Mouse (Mus musculus) forebrain, embryonic 13.5 days (tissue): ENCODE results near the gene Fxyd2. TPM values are rescaled to one million over a fixed set of nuclear protein-coding genes. Genes with fewer than 3 reads are reported as not detected.

Source experiments
- ATAC-seq: fragments of 200-750 bp; cut with Nextera tagmentation; 2 replicates; pipeline ENCODE4 v1.8.0; 2017
- H3K27ac ChIP-seq: fragments of 300-500 bp; sonication (generic); 2 replicates; pipeline ENCODE4 v1.5.1; 2015; ENCODE audit warnings: inconsistent platforms, mild to moderate bottlenecking, moderate library complexity
- H3K27me3 ChIP-seq: fragments of 300-500 bp; sonication (generic); 2 replicates; pipeline ENCODE4 v1.6.1; 2015; ENCODE audit warnings: mild to moderate bottlenecking, inconsistent platforms
- H3K36me3 ChIP-seq: fragments of 300-500 bp; sonication (generic); 2 replicates; pipeline ENCODE4 v1.6.1; 2015; ENCODE audit warnings: mild to moderate bottlenecking, inconsistent platforms; ENCODE audit not compliant: poor library complexity, severe bottlenecking
- H3K4me1 ChIP-seq: fragments of 300-500 bp; sonication (generic); 2 replicates; pipeline ENCODE4 v1.6.1; 2015; ENCODE audit warnings: inconsistent platforms
- H3K4me2 ChIP-seq: fragments of 300-500 bp; sonication (generic); 2 replicates; pipeline ENCODE4 v1.6.1; 2015; ENCODE audit warnings: inconsistent platforms, mild to moderate bottlenecking, moderate library complexity
- H3K4me3 ChIP-seq: fragments of 300-500 bp; sonication (generic); 2 replicates; pipeline ENCODE4 v1.5.1; 2015; ENCODE audit warnings: mild to moderate bottlenecking, inconsistent platforms
- H3K9ac ChIP-seq: fragments of 300-500 bp; sonication (generic); 2 replicates; pipeline ENCODE4 v1.6.1; 2015; ENCODE audit warnings: mild to moderate bottlenecking, inconsistent platforms
- H3K9me3 ChIP-seq: fragments of 300-500 bp; sonication (generic); replicated peaks from 2 replicates; pipeline ENCODE4 v1.6.1; 2016; ENCODE audit warnings: inconsistent platforms
- WGBS: fragments of 180-500 bp; shearing (Covaris S2); methylation state at CpG from one replicate; pipeline ENCODE4 v1.1.7; 2015; 5-methylcytosine and 5-hydroxymethylcytosine counted together
- polyA plus RNA-seq: library from polyadenylated mRNA; unstranded; fragments of >200 nt; fragmentation: Nextera tagmentation; extraction: Ambion mirVana; gene quantifications from 2 replicates; pipeline ENCODE4 v1.2.1, GENCODE M21; 2015

Gene Fxyd2
- polyA plus RNA-seq: 3.0 and 5.6 TPM in 2 replicates

DNA sequence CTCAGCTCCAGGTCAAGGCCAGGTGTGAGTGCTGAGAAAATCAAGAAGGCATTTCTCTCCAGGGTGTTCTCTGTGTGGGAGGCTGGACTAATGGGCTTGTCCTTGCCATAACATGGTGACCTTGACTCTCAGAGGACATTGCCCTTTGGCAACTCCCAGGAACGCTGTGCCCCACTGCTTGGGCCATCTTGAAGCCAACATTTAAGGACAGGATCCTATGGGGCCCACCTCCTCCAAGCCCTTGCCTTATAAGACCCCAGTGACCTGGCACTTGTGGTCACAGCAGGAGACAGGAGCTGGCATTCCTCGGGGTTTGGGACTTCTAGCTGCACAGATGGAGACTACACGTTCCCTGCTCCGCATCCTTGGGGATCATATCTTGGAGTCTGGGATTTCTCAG is at the start of gene Fxyd2:
TSS of gene Fxyd2 (plus strand) at position 236 of the 400 bp plus-strand sequence.
- H3K4me2 ChIP-seq: no peak within 1 kb of the TSS
- 81% methylated on average over 4 of the region's 4 CpGs for WGBS
- ATAC-seq: no peak
- no peak within 1 kb of the TSS for H3K27ac ChIP-seq
- H3K4me1 ChIP-seq: no peaks in the 10 kb centered on the region
- H3K9ac ChIP-seq: no peak within 1 kb of the TSS
- H3K36me3 ChIP-seq: peaks cover 21% of the 10 kb centered on the region
- H3K4me3 ChIP-seq: no peak within 1 kb of the TSS
- H3K27me3 ChIP-seq: no peaks in the 10 kb centered on the region
- no peaks in the 10 kb centered on the region for H3K9me3 ChIP-seq

DNA sequence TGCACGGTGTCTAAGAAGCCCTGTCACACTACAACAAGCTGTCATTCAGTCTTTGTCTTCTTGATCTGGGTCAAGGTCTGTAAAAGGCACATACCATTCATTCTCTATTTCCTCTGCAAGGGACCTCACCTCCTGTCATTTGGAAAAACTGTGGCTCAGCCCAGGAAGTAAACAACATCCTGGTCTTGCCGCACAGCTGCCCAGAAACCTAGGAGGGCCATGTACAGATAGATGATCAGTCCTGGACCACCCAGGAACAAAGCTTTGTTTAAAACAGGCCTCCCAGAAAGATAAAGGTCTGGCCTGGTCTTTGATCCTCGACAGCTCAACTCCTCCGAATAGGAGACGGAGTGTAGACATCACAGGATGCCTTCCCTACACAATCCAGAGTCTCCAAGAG is 49.6 kb upstream of the Fxyd2 start:
- no peak overlapping the region for H3K27ac ChIP-seq
- H3K9me3 ChIP-seq: no peaks in the 10 kb centered on the region
- no peaks in the 10 kb centered on the region for H3K27me3 ChIP-seq
- peaks cover 6% of the 10 kb centered on the region; the same call in 1 of the 2 replicates for H3K4me1 ChIP-seq
- no peaks in the 10 kb centered on the region for H3K36me3 ChIP-seq
- no peak for ATAC-seq
- no peak overlapping the region for H3K4me3 ChIP-seq
- no peak overlapping the region for H3K4me2 ChIP-seq
- H3K9ac ChIP-seq: no peak overlapping the region
- 44% methylated on average over 5 of the region's 5 CpGs for WGBS

DNA sequence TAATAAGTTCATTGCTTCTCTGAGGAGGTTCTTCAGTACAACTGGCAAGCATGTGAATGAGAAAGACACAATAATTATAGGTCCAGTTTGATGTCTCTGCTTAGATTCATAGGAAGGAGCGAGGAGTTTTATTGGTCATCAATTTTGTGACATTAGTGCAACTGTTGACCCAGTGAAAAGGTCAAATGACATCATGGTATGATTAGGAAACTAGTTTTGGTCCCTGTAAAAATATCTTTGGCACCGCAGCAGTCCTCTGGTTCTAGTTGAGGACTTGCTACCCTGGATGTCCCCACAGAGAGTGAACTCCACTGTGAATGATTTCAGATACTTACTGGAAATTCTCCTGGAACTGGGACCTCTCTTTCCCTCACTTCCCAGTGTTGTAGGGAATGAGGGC is 44.3 kb upstream of the Fxyd2 start:
- H3K27ac ChIP-seq: no peak overlapping the region
- H3K36me3 ChIP-seq: no peaks in the 10 kb centered on the region
- H3K4me1 ChIP-seq: no peaks in the 10 kb centered on the region
- H3K9ac ChIP-seq: no peak overlapping the region
- no peaks in the 10 kb centered on the region for H3K27me3 ChIP-seq
- no peak overlapping the region for H3K4me2 ChIP-seq
- 93% methylated on average over 2 of the region's 2 CpGs for WGBS
- no peak for ATAC-seq
- no peak overlapping the region for H3K4me3 ChIP-seq
- H3K9me3 ChIP-seq: no peaks in the 10 kb centered on the region

DNA sequence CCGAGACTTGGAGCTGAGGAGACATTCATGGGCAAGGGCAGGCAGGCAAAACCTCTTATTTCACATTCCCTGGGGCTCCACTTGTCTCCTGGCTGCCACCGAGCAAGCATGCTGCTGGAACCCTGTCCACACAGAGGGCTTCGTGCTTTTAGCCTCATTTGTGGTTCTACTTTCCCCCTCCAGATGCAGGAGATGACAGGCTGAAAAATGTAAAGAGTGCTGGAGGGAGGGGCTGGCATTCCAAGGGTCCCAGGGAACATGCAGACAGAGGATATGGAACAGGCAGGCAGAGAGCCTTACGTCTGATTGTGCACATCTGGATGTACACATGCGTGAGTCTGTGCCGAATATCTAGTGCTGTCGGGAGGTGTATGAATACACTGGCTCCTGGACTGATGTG is 41.1 kb upstream of the Fxyd2 start:
- WGBS: 88% methylated on average over 7 of the region's 7 CpGs
- no peaks in the 10 kb centered on the region for H3K27me3 ChIP-seq
- no peaks in the 10 kb centered on the region for H3K36me3 ChIP-seq
- H3K9ac ChIP-seq: no peak overlapping the region
- ATAC-seq: no peak
- H3K9me3 ChIP-seq: no peaks in the 10 kb centered on the region
- H3K4me1 ChIP-seq: no peaks in the 10 kb centered on the region
- no peak overlapping the region for H3K27ac ChIP-seq
- no peak overlapping the region for H3K4me3 ChIP-seq
- H3K4me2 ChIP-seq: no peak overlapping the region

DNA sequence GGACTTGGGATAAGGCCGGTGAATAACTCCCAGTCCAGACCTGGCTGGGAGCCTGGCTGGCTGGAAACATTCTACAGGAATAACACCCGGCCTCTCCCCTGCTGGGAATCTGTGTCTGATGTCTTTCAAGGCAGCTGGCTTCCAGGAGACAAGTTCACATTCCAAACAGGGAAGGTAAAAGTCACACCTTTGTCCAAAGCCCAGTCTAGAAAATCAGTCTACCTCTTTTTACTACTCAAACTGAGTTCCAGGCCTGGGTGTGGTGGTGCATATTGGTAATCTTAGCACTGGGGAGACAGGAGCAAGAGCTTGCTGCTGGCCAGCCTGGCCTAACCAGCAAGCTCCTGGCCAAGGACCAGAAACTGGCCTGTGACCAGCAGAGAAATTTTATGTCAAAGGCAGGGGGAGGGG is 37.4 kb upstream of the Fxyd2 start:
- Histone ChIP-seq H3K9ac (no peak overlapping the region; the same call in 1 of the 2 replicates), H3K36me3 (no peaks in the 10 kb centered on the region), H3K27me3 (no peaks in the 10 kb centered on the region), H3K4me2 (no peak overlapping the region), H3K4me3 (no peak overlapping the region), H3K9me3 (no peaks in the 10 kb centered on the region), H3K27ac (no peak overlapping the region), H3K4me1 (no peaks in the 10 kb centered on the region)
- ATAC-seq: no peak
- 51% methylated on average over 2 of the region's 2 CpGs for WGBS

DNA sequence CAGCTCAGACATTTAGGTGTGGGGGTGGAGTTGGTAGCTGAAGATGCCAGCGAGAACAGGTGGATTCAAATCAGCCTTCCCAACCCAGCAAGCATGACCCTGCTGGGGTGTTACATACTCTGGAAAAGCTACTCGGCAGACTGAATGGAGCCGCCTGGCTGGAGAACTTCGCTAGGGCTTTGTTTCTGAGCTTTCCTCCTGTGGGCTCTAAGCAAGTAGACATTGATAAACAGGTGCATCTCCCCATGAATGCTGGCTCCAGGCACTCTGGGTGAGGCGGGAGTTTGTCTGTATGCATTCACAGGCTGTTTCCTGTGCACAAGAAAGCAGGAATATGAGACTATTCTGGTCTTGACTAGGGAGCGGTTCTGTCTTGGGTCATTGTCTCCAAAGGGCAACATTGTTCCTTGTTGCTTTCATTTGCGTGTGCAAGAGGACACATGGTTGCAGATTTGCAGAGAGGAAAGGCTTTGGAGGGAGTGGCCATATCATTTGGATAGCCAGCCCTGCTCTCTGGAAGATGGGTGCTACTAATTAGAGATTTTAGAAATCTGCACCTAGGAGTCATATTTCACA is 35.7 kb upstream of the Fxyd2 start:
- H3K4me2 ChIP-seq: no peak overlapping the region
- 49% methylated on average over 7 of the region's 7 CpGs for WGBS
- no peaks in the 10 kb centered on the region for H3K27me3 ChIP-seq
- no peak for ATAC-seq
- no peaks in the 10 kb centered on the region for H3K4me1 ChIP-seq
- no peak overlapping the region for H3K9ac ChIP-seq
- H3K36me3 ChIP-seq: no peaks in the 10 kb centered on the region
- H3K9me3 ChIP-seq: no peaks in the 10 kb centered on the region
- no peak overlapping the region for H3K4me3 ChIP-seq
- no peak overlapping the region for H3K27ac ChIP-seq

DNA sequence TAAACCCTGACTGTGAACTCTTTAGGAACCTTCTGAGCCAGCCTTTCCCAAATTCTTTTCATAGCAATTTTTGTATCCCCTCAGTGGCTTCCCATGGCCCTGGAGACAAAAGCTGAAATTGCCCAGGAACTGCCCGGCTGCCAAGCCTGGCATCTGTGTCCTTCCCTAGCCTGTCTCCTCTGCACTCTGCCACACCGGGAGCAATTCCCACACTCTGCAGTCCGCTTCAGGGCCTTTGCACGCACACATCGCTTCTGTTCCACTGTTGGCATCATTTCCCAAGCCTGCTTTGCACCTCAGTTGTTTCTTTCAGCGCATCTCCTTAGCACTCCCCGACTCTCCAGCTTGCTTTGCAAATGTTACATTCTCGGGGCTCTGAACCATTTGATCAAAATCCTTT is 31.8 kb upstream of the Fxyd2 start:
- Histone ChIP-seq H3K27ac (no peak overlapping the region), H3K4me2 (no peak overlapping the region), H3K9ac (no peak overlapping the region), H3K9me3 (no peaks in the 10 kb centered on the region), H3K27me3 (no peaks in the 10 kb centered on the region), H3K4me3 (no peak overlapping the region), H3K4me1 (peaks cover 26% of the 10 kb centered on the region), H3K36me3 (no peaks in the 10 kb centered on the region)
- no peak for ATAC-seq
- WGBS: 85% methylated on average over 8 of the region's 8 CpGs

DNA sequence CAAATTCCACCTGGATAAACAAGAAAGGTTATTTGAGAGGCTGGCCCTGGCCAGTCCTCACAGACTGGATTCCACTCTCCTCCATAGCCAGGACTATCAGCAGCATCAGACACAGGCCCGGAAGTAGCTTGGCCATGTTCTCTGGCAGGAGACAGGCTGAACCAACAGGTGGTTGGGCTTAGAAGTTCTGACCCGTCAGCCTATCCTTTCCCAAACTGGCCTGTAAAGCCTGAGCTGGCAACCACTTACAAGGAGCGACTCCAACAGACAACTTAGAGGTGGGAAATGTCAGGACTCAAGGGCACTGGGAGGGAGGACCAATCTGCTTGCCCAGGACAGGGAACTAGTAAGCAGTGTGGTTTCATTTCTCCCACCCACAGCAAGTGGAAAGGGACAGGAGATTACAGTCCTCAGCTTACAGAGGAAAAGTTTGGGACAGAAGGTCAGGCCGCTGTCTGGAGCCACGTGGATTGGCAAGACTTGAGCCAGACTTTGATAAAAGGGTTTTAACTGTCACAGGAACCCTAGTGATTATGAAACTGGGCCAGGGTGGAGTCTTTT is 31.0 kb upstream of the Fxyd2 start:
- WGBS: 77% methylated on average over 5 of the region's 5 CpGs
- Histone ChIP-seq H3K27me3 (no peaks in the 10 kb centered on the region), H3K4me2 (no peak overlapping the region), H3K9me3 (no peaks in the 10 kb centered on the region), H3K4me1 (peaks cover 33% of the 10 kb centered on the region), H3K36me3 (no peaks in the 10 kb centered on the region), H3K27ac (no peak overlapping the region), H3K9ac (no peak overlapping the region), H3K4me3 (no peak overlapping the region)
- no peak for ATAC-seq

DNA sequence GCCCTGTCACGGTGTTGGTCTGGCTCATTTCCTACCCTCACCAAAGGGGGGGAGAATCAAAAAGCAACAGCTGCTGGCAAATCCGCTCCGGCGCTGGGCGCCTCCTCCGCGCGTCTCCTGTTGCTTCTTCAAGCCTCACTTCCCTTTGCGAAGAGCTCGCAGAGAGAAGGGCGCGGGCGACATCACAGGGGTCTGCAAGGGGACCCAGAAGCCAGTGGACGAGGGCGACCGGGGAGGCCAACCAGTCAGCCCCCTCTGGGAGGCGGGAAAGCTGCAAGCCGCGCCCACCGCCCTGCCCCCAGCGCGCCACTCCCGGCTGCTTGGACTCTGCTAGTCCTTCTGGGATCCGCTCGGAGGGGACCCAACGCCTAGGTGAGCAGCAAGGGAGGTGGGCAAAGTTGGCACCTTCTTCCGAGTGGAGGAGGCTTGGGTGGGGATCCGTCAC is 29.3 kb upstream of the Fxyd2 start, which contains the start of gene Fxyd6:
TSS of gene Fxyd6 (plus strand) at position 69 of the 445 bp plus-strand sequence.
- H3K27ac ChIP-seq: peak within 1 kb of the TSS; percentile 83
- H3K9me3 ChIP-seq: no peaks in the 10 kb centered on the region
- peak; percentile 82 for ATAC-seq
- peaks cover 36% of the 10 kb centered on the region for H3K4me1 ChIP-seq
- H3K4me2 ChIP-seq: peak within 1 kb of the TSS; percentile 83
- H3K36me3 ChIP-seq: peaks cover 2% of the 10 kb centered on the region; the same call in 1 of the 2 replicates
- H3K27me3 ChIP-seq: no peaks in the 10 kb centered on the region
- H3K9ac ChIP-seq: peak within 1 kb of the TSS; percentile 87
- peak within 1 kb of the TSS; percentile 78 for H3K4me3 ChIP-seq
- WGBS: under 1% methylated on average over 28 of the region's 28 CpGs

DNA sequence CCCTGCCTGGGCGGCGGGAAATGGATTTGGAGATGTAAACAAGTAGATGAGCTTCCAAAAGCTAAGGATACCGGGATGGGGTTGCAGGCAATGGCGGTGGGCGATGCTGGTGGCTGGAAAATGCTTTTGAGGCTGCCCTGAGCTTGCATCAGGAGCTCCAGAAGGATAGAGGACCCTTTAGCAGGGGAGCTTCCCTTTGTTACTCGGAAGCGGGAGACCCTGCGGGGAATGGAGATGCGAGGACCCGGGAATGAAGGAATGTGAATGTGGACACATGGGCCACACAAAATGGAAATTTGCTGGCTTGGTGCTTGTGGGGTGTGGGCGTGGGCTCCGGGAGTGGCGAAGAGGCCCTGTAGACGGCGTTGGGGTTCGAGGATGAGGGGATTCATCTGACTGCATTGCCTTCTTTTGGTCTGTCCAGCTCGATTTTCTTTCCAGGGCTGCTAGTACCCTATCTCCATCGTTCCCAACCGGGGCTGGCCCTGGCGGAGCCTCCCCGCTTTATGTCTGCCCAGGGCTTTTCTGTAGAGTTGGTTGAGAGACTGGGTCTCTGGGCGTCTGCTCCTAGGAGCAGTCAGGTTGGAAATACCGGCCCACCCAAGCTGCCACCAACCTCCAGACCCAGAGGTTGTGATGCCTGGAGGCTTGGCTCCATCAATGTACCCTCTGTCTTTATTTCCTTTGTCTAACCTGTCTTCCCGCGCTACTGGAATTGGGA is 28.7 kb upstream of the Fxyd2 start:
- Histone ChIP-seq H3K4me1 (peaks cover 36% of the 10 kb centered on the region), H3K27ac (peak overlapping the region; percentile 83), H3K27me3 (no peaks in the 10 kb centered on the region), H3K4me2 (peak overlapping the region; percentile 83), H3K4me3 (peak overlapping the region; percentile 78), H3K36me3 (peaks cover 8% of the 10 kb centered on the region; the same call in 1 of the 2 replicates), H3K9me3 (no peaks in the 10 kb centered on the region), H3K9ac (peak overlapping the region; percentile 87)
- 2% methylated on average over 25 of the region's 25 CpGs for WGBS
- ATAC-seq: peak; percentile 31

DNA sequence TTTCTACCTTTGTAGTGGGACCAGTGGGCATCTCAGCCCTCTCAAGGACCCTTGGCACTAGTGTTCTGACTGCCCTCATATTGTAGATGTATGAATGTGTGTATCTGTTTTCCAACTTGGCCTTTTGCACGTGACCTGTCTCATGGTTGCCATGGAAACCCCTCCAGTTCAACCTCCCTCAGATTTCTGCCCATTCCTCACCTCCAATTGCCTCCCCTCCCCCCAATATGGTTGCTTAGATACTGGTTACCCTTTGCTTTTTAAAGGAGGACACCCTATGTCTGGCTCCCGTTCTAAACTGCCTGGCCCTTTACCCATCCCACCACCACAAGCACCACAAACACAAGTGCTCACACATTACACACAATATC is 28.1 kb upstream of the Fxyd2 start:
- peak overlapping the region; percentile 87 for H3K9ac ChIP-seq
- ATAC-seq: peak; percentile 63
- peak overlapping the region; percentile 78 for H3K4me3 ChIP-seq
- H3K9me3 ChIP-seq: no peaks in the 10 kb centered on the region
- H3K27ac ChIP-seq: peak overlapping the region; percentile 83
- H3K4me2 ChIP-seq: peak overlapping the region; percentile 83
- WGBS: 0% methylated on average over 2 of the region's 2 CpGs
- no peaks in the 10 kb centered on the region for H3K27me3 ChIP-seq
- H3K36me3 ChIP-seq: peaks cover 10% of the 10 kb centered on the region; the same call in 1 of the 2 replicates
- peaks cover 38% of the 10 kb centered on the region for H3K4me1 ChIP-seq

DNA sequence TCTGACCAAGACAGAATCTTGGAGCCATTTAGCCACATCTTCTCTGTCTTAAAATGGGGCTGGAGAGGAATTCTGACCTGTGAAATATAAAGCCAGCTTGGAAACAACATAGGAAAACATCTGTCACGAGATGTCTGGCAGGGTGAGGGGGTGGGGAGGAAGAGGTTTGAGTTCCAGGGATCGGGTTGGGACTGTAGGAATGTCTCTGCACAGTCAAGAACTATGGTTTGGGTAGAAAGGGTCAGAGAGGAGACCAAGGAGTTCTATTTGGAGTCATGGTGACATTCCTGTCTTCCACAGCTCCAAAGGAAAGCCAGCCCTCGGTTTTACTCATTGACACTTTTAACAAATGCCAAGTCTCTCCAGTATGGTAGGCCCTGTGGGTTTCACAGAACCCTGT is 25.6 kb upstream of the Fxyd2 start:
- Histone ChIP-seq H3K4me3 (no peak overlapping the region), H3K9me3 (no peaks in the 10 kb centered on the region), H3K9ac (no peak overlapping the region), H3K27ac (no peak overlapping the region), H3K36me3 (peaks cover 20% of the 10 kb centered on the region; the same call in 1 of the 2 replicates), H3K4me1 (peaks cover 53% of the 10 kb centered on the region), H3K27me3 (no peaks in the 10 kb centered on the region), H3K4me2 (no peak overlapping the region)
- ATAC-seq: no peak
- 84% methylated on average over 3 of the region's 3 CpGs for WGBS
